Mouse (Mus musculus): ENCODE measurements at regions not wholly inside any gene's neighbourhood (a gene's known extent, or its start where the extent isn't known, plus 50 kb on each side); places are given as distances from the start of the nearest gene placed in this dataset.
A peak's percentile ranks its signal among the peaks of the same experiment; 100 is the strongest.

GRCm38 (mm10) chr11:31795084-31795483 is 76.9 kb upstream of the Cpeb4 start:
- peaks cover 9% of the 10 kb centered on the region for H3K9me3 ChIP-seq
- H3K36me3 ChIP-seq (replicated peaks; ENCODE audit: low read length): peaks cover 27% of the 10 kb centered on the region
- H3K27me3 ChIP-seq (replicated peaks): no peaks in the 10 kb centered on the region
- TF ChIP-seq FLI1 (IDR thresholded peaks at IDR 0.05; ENCODE audit: low read length): no peak
- TF ChIP-seq GATA1 (IDR thresholded peaks at IDR 0.05; ENCODE audit: borderline replicate concordance, low read length): no peak
- no peak overlapping the region for H3K4me3 ChIP-seq (replicated peaks)
- H3K4me1 ChIP-seq: peaks cover 43% of the 10 kb centered on the region

- Histone ChIP-seq H3K4me1 (peaks cover 52% of the 10 kb centered on the region), H3K27me3 (replicated peaks) (no peaks in the 10 kb centered on the region), H3K4me3 (replicated peaks) (peak overlapping the region; percentile 84)
These were observed 75.8 kb upstream of the Cpeb4 start for GRCm38 (mm10) chr11:31796245-31796644.

GRCm38 (mm10) chr11:31801575-31801974 is 70.4 kb upstream of the Cpeb4 start:
- H3K36me3 ChIP-seq (replicated peaks; ENCODE audit: low read length): peaks cover 29% of the 10 kb centered on the region
- no peaks in the 10 kb centered on the region for H3K27me3 ChIP-seq (replicated peaks)
- no peak overlapping the region for H3K4me3 ChIP-seq (replicated peaks)
- peaks cover 6% of the 10 kb centered on the region for H3K9me3 ChIP-seq
- H3K4me1 ChIP-seq: peaks cover 69% of the 10 kb centered on the region
- no peak for TF ChIP-seq FLI1 (IDR thresholded peaks at IDR 0.05; ENCODE audit: low read length)
- TF ChIP-seq GATA1 (IDR thresholded peaks at IDR 0.05; ENCODE audit: borderline replicate concordance, low read length): no peak

More at GRCm38 (mm10) chr11:31796245-31796644, 75.8 kb upstream of the Cpeb4 start:
- H3K9me3 ChIP-seq: peaks cover 9% of the 10 kb centered on the region
- TF ChIP-seq FLI1 (IDR thresholded peaks at IDR 0.05; ENCODE audit: low read length) (no peak), GATA1 (IDR thresholded peaks at IDR 0.05; ENCODE audit: borderline replicate concordance, low read length) (no peak)
- peaks cover 27% of the 10 kb centered on the region for H3K36me3 ChIP-seq (replicated peaks; ENCODE audit: low read length)

GRCm38 (mm10) chr11:31803319-31803891 is 68.6 kb upstream of the Cpeb4 start:
- TF ChIP-seq FLI1 (IDR thresholded peaks at IDR 0.05; ENCODE audit: low read length): no peak
- Histone ChIP-seq H3K9me3 (peaks cover 6% of the 10 kb centered on the region), H3K4me3 (replicated peaks) (peak overlapping the region; percentile 62), H3K36me3 (replicated peaks; ENCODE audit: low read length) (peaks cover 20% of the 10 kb centered on the region), H3K27me3 (replicated peaks) (no peaks in the 10 kb centered on the region), H3K4me1 (peaks cover 69% of the 10 kb centered on the region)

GRCm38 (mm10) chr11:31804518-31804917 is 67.5 kb upstream of the Cpeb4 start:
- Histone ChIP-seq H3K4me3 (replicated peaks) (no peak overlapping the region), H3K36me3 (replicated peaks; ENCODE audit: low read length) (peaks cover 13% of the 10 kb centered on the region), H3K4me1 (peaks cover 78% of the 10 kb centered on the region), H3K9me3 (no peaks in the 10 kb centered on the region; the same call in 1 of the 2 replicates), H3K27me3 (replicated peaks) (no peaks in the 10 kb centered on the region)
- TF ChIP-seq GATA1 (IDR thresholded peaks at IDR 0.05; ENCODE audit: borderline replicate concordance, low read length) (no peak), FLI1 (IDR thresholded peaks at IDR 0.05; ENCODE audit: low read length) (no peak)

- TF ChIP-seq FLI1 (IDR thresholded peaks at IDR 0.05; ENCODE audit: low read length) (no peak), GATA1 (IDR thresholded peaks at IDR 0.05; ENCODE audit: borderline replicate concordance, low read length) (no peak)
- H3K4me3 ChIP-seq (replicated peaks): peak overlapping the region; percentile 60
- H3K4me1 ChIP-seq: peaks cover 81% of the 10 kb centered on the region
- peaks cover 10% of the 10 kb centered on the region for H3K36me3 ChIP-seq (replicated peaks; ENCODE audit: low read length)
- peaks cover under 1% of the 10 kb centered on the region; the same call in 1 of the 2 replicates for H3K9me3 ChIP-seq
- no peaks in the 10 kb centered on the region for H3K27me3 ChIP-seq (replicated peaks)
These were observed 64.4 kb upstream of the Cpeb4 start for GRCm38 (mm10) chr11:31807461-31808215.

- no peaks in the 10 kb centered on the region for H3K27me3 ChIP-seq (replicated peaks)
- H3K4me1 ChIP-seq: peaks cover 76% of the 10 kb centered on the region
- no peak overlapping the region for H3K4me3 ChIP-seq (replicated peaks)
- peaks cover 12% of the 10 kb centered on the region for H3K36me3 ChIP-seq (replicated peaks; ENCODE audit: low read length)
- no peak for TF ChIP-seq GATA1 (IDR thresholded peaks at IDR 0.05; ENCODE audit: borderline replicate concordance, low read length)
- TF ChIP-seq FLI1 (IDR thresholded peaks at IDR 0.05; ENCODE audit: low read length): no peak
- H3K9me3 ChIP-seq: peaks cover 3% of the 10 kb centered on the region; the same call in 1 of the 2 replicates
These were observed 63.7 kb upstream of the Cpeb4 start for GRCm38 (mm10) chr11:31808216-31808838.

- H3K36me3 ChIP-seq (replicated peaks; ENCODE audit: low read length): peaks cover 7% of the 10 kb centered on the region
- H3K9me3 ChIP-seq: peaks cover 3% of the 10 kb centered on the region; the same call in 1 of the 2 replicates
- TF ChIP-seq FLI1 (IDR thresholded peaks at IDR 0.05; ENCODE audit: low read length): no peak
- TF ChIP-seq GATA1 (IDR thresholded peaks at IDR 0.05; ENCODE audit: borderline replicate concordance, low read length): no peak
- H3K4me3 ChIP-seq (replicated peaks): peak overlapping the region; percentile 70
- H3K4me1 ChIP-seq: peaks cover 77% of the 10 kb centered on the region
- H3K27me3 ChIP-seq (replicated peaks): no peaks in the 10 kb centered on the region
These were observed 61.8 kb upstream of the Cpeb4 start for GRCm38 (mm10) chr11:31810011-31810786.

GRCm38 (mm10) chr11:31812215-31812614 is 59.8 kb upstream of the Cpeb4 start:
- Histone ChIP-seq H3K4me1 (peaks cover 87% of the 10 kb centered on the region), H3K4me3 (replicated peaks) (peak overlapping the region; percentile 80), H3K36me3 (replicated peaks; ENCODE audit: low read length) (peaks cover 3% of the 10 kb centered on the region), H3K9me3 (peaks cover 3% of the 10 kb centered on the region; the same call in 1 of the 2 replicates), H3K27me3 (replicated peaks) (no peaks in the 10 kb centered on the region)
- TF ChIP-seq GATA1 (IDR thresholded peaks at IDR 0.05; ENCODE audit: borderline replicate concordance, low read length) (no peak; the same call in 2 of the 3 replicates), FLI1 (IDR thresholded peaks at IDR 0.05; ENCODE audit: low read length) (no peak)
